Mouse (Mus musculus): ENCODE results near the gene Itpr1. TPM values are rescaled to one million over a fixed set of nuclear protein-coding genes. Genes with fewer than 3 reads are reported as not detected.

Itpr1 gene
- polyA plus RNA-seq, 1 experiment from 2014 or later = 6.5 TPM

DNA sequence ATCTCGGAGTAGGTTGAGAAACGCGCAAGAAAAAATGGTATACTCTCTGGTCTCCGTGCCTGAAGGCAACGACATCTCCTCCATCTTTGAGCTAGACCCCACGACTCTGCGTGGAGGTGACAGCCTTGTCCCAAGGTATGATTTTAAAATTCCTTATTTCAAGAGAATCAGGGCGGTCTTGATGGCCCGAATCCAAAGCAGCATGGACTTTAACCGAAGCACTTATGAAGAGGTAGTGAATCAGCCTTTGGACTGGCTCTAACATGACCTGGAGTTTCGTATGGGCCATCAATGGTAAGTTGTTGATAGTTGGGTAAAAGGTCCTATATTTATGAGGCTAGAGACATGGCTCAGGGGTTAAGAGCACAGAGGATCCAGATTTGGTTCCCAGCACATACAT is 156.1 kb downstream of the Itpr1 start:
- no peak overlapping the region for H3K4me2 ChIP-seq (ENCODE audit: low read depth, low read length)
- no peak overlapping the region for H3K27ac ChIP-seq (replicated peaks; ENCODE audit: low read depth, low read length)
- H3K9ac ChIP-seq (replicated peaks; ENCODE audit: low read length) = no peak overlapping the region
- H3K36me3 ChIP-seq (replicated peaks; ENCODE audit: control insufficient read depth, insufficient read depth, low read depth, low read length) = no peaks in the 10 kb centered on the region
- H3K4me3 ChIP-seq (ENCODE audit: low read depth, low read length) = no peak overlapping the region
- ATAC-seq (replicated peaks; ENCODE audit: insufficient number of reproducible peaks, low FRiP score, low TSS enrichment, low read depth) (no peak), DNase-seq (ENCODE audit: low spot score) (no peak)
- no peaks in the 10 kb centered on the region for H3K4me1 ChIP-seq (ENCODE audit: control insufficient read depth, insufficient read depth, low read length)
- WGBS = 96% methylated on average over 11 of the region's 11 CpGs
- H3K27me3 ChIP-seq (ENCODE audit: control insufficient read depth, insufficient read depth, low read length) = no peaks in the 10 kb centered on the region
- no peaks in the 10 kb centered on the region for H3K9me3 ChIP-seq (replicated peaks; ENCODE audit: control insufficient read depth, low read length)

- Histone ChIP-seq H3K9ac (replicated peaks; ENCODE audit: low read length) (no peak overlapping the region), H3K27ac (replicated peaks; ENCODE audit: low read depth, low read length) (no peak overlapping the region), H3K4me2 (ENCODE audit: low read depth, low read length) (no peak overlapping the region), H3K4me1 (ENCODE audit: control insufficient read depth, insufficient read depth, low read length) (no peaks in the 10 kb centered on the region), H3K9me3 (replicated peaks; ENCODE audit: control insufficient read depth, low read length) (no peaks in the 10 kb centered on the region), H3K36me3 (replicated peaks; ENCODE audit: control insufficient read depth, insufficient read depth, low read depth, low read length) (no peaks in the 10 kb centered on the region), H3K4me3 (ENCODE audit: low read depth, low read length) (no peak overlapping the region), H3K27me3 (ENCODE audit: control insufficient read depth, insufficient read depth, low read length) (no peaks in the 10 kb centered on the region)
- no peak for ATAC-seq (replicated peaks; ENCODE audit: insufficient number of reproducible peaks, low FRiP score, low TSS enrichment, low read depth)
- DNase-seq (ENCODE audit: low spot score) = no peak
- WGBS = 89% methylated on average over 7 of the region's 7 CpGs
These were observed 158.5 kb downstream of the Itpr1 start for GRCm38 (mm10) chr6:108371347-108371893.

GRCm38 (mm10) chr6:108374019-108374418 is 161.1 kb downstream of the Itpr1 start:
- Histone ChIP-seq H3K27me3 (ENCODE audit: control insufficient read depth, insufficient read depth, low read length) (no peaks in the 10 kb centered on the region), H3K4me3 (ENCODE audit: low read depth, low read length) (no peak overlapping the region), H3K27ac (replicated peaks; ENCODE audit: low read depth, low read length) (no peak overlapping the region), H3K9me3 (replicated peaks; ENCODE audit: control insufficient read depth, low read length) (no peaks in the 10 kb centered on the region), H3K36me3 (replicated peaks; ENCODE audit: control insufficient read depth, insufficient read depth, low read depth, low read length) (no peaks in the 10 kb centered on the region), H3K4me2 (ENCODE audit: low read depth, low read length) (no peak overlapping the region), H3K9ac (replicated peaks; ENCODE audit: low read length) (no peak overlapping the region), H3K4me1 (ENCODE audit: control insufficient read depth, insufficient read depth, low read length) (no peaks in the 10 kb centered on the region)
- ATAC-seq (replicated peaks; ENCODE audit: insufficient number of reproducible peaks, low FRiP score, low TSS enrichment, low read depth) (no peak), DNase-seq (ENCODE audit: low spot score) (no peak)
- 71% methylated on average over 7 of the region's 7 CpGs for WGBS

DNA sequence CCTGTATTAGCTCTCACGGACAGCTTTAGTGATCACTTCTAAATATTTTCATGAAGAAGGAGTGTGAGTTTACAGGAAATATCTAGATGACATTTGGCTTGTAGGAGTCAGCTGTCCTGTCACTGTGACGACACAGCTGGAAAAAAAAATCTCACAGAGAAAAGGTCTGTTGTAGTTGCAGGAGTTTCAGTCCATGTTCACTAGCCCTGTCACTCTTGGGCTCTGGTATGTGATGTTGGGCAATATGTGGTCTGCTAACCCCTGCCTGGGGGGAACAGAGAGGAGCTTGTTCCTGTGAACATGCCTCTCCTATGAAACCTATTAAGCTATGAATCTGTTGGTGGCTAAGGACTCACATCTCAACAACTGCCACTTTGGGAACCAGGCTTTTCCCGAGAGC is 166.1 kb downstream of the Itpr1 start:
- WGBS = 83% methylated on average over 3 of the region's 3 CpGs
- H3K27ac ChIP-seq (replicated peaks; ENCODE audit: low read depth, low read length) = no peak overlapping the region
- DNase-seq (ENCODE audit: low spot score) = no peak
- no peak overlapping the region for H3K4me2 ChIP-seq (ENCODE audit: low read depth, low read length)
- no peak overlapping the region for H3K4me3 ChIP-seq (ENCODE audit: low read depth, low read length)
- H3K27me3 ChIP-seq (ENCODE audit: control insufficient read depth, insufficient read depth, low read length) = no peaks in the 10 kb centered on the region
- ATAC-seq (replicated peaks; ENCODE audit: insufficient number of reproducible peaks, low FRiP score, low TSS enrichment, low read depth) = no peak
- H3K36me3 ChIP-seq (replicated peaks; ENCODE audit: control insufficient read depth, insufficient read depth, low read depth, low read length) = no peaks in the 10 kb centered on the region; the same call in 1 of the 2 replicates
- no peaks in the 10 kb centered on the region for H3K4me1 ChIP-seq (ENCODE audit: control insufficient read depth, insufficient read depth, low read length)
- no peaks in the 10 kb centered on the region for H3K9me3 ChIP-seq (replicated peaks; ENCODE audit: control insufficient read depth, low read length)
- no peak overlapping the region for H3K9ac ChIP-seq (replicated peaks; ENCODE audit: low read length)

- 69% methylated on average over 2 of the region's 2 CpGs for WGBS
These were observed 167.3 kb downstream of the Itpr1 start for GRCm38 (mm10) chr6:108380209-108380608.

GRCm38 (mm10) chr6:108390624-108391324 is 177.9 kb downstream of the Itpr1 start:
- 84% methylated on average over 6 of the region's 6 CpGs for WGBS
- Histone ChIP-seq H3K36me3 (replicated peaks; ENCODE audit: control insufficient read depth, insufficient read depth, low read depth, low read length) (no peaks in the 10 kb centered on the region), H3K27ac (replicated peaks; ENCODE audit: low read depth, low read length) (no peak overlapping the region), H3K9ac (replicated peaks; ENCODE audit: low read length) (no peak overlapping the region), H3K4me3 (ENCODE audit: low read depth, low read length) (no peak overlapping the region), H3K4me2 (ENCODE audit: low read depth, low read length) (no peak overlapping the region), H3K4me1 (ENCODE audit: control insufficient read depth, insufficient read depth, low read length) (no peaks in the 10 kb centered on the region), H3K27me3 (ENCODE audit: control insufficient read depth, insufficient read depth, low read length) (no peaks in the 10 kb centered on the region), H3K9me3 (replicated peaks; ENCODE audit: control insufficient read depth, low read length) (no peaks in the 10 kb centered on the region)
- DNase-seq (ENCODE audit: low spot score) = no peak
- ATAC-seq (replicated peaks; ENCODE audit: insufficient number of reproducible peaks, low FRiP score, low TSS enrichment, low read depth) = no peak

More at GRCm38 (mm10) chr6:108380209-108380608, 167.3 kb downstream of the Itpr1 start:
- H3K4me1 ChIP-seq (ENCODE audit: control insufficient read depth, insufficient read depth, low read length) = no peaks in the 10 kb centered on the region
- H3K4me2 ChIP-seq (ENCODE audit: low read depth, low read length) = no peak overlapping the region
- no peaks in the 10 kb centered on the region; the same call in 1 of the 2 replicates for H3K36me3 ChIP-seq (replicated peaks; ENCODE audit: control insufficient read depth, insufficient read depth, low read depth, low read length)
- H3K9ac ChIP-seq (replicated peaks; ENCODE audit: low read length) = no peak overlapping the region
- no peaks in the 10 kb centered on the region for H3K9me3 ChIP-seq (replicated peaks; ENCODE audit: control insufficient read depth, low read length)
- H3K4me3 ChIP-seq (ENCODE audit: low read depth, low read length) = no peak overlapping the region
- DNase-seq (ENCODE audit: low spot score) (no peak), ATAC-seq (replicated peaks; ENCODE audit: insufficient number of reproducible peaks, low FRiP score, low TSS enrichment, low read depth) (no peak)
- no peak overlapping the region for H3K27ac ChIP-seq (replicated peaks; ENCODE audit: low read depth, low read length)
- no peaks in the 10 kb centered on the region for H3K27me3 ChIP-seq (ENCODE audit: control insufficient read depth, insufficient read depth, low read length)

- no peaks in the 10 kb centered on the region for H3K4me1 ChIP-seq (ENCODE audit: control insufficient read depth, insufficient read depth, low read length)
- ATAC-seq (replicated peaks; ENCODE audit: insufficient number of reproducible peaks, low FRiP score, low TSS enrichment, low read depth) (no peak), DNase-seq (ENCODE audit: low spot score) (no peak)
- H3K27me3 ChIP-seq (ENCODE audit: control insufficient read depth, insufficient read depth, low read length) = no peaks in the 10 kb centered on the region
- H3K36me3 ChIP-seq (replicated peaks; ENCODE audit: control insufficient read depth, insufficient read depth, low read depth, low read length) = no peaks in the 10 kb centered on the region
- H3K27ac ChIP-seq (replicated peaks; ENCODE audit: low read depth, low read length) = no peak overlapping the region
- H3K9me3 ChIP-seq (replicated peaks; ENCODE audit: control insufficient read depth, low read length) = no peaks in the 10 kb centered on the region
- no peak overlapping the region for H3K9ac ChIP-seq (replicated peaks; ENCODE audit: low read length)
- no peak overlapping the region for H3K4me2 ChIP-seq (ENCODE audit: low read depth, low read length)
- WGBS = 89% methylated on average over 8 of the region's 8 CpGs
- H3K4me3 ChIP-seq (ENCODE audit: low read depth, low read length) = no peak overlapping the region
These were observed 180.2 kb downstream of the Itpr1 start for GRCm38 (mm10) chr6:108393131-108393530.

- Histone ChIP-seq H3K36me3 (replicated peaks; ENCODE audit: control insufficient read depth, insufficient read depth, low read depth, low read length) (no peaks in the 10 kb centered on the region), H3K4me2 (ENCODE audit: low read depth, low read length) (no peak overlapping the region), H3K27me3 (ENCODE audit: control insufficient read depth, insufficient read depth, low read length) (no peaks in the 10 kb centered on the region), H3K9me3 (replicated peaks; ENCODE audit: control insufficient read depth, low read length) (no peaks in the 10 kb centered on the region), H3K4me3 (ENCODE audit: low read depth, low read length) (no peak overlapping the region), H3K9ac (replicated peaks; ENCODE audit: low read length) (no peak overlapping the region), H3K4me1 (ENCODE audit: control insufficient read depth, insufficient read depth, low read length) (no peaks in the 10 kb centered on the region), H3K27ac (replicated peaks; ENCODE audit: low read depth, low read length) (no peak overlapping the region)
- no peak for ATAC-seq (replicated peaks; ENCODE audit: insufficient number of reproducible peaks, low FRiP score, low TSS enrichment, low read depth)
- 90% methylated on average over 3 of the region's 3 CpGs for WGBS
- DNase-seq (ENCODE audit: low spot score) = no peak
These were observed 185.1 kb downstream of the Itpr1 start for GRCm38 (mm10) chr6:108397956-108398355.

Data from embryonic facial prominence, embryonic 11.5 days (tissue).